Mouse (Mus musculus): ENCODE data around the gene Acox2. TPM values are rescaled to one million over a fixed set of nuclear protein-coding genes. Genes with fewer than 3 reads are reported as not detected.

The Acox2 gene
- total RNA-seq, 1 experiment from 2014 or later = not detected

Other genes with a start within 250 kb of the Acox2 start
- 65.8 and 88.9 TPM in 2 replicates for gene Rpp14, start 179.0 kb downstream of the Acox2 start, total RNA-seq (2017)
- 6.8 and 14.0 TPM in 2 replicates for gene Pxk, start 161.1 kb downstream of the Acox2 start, total RNA-seq (2017)
- 112 and 132 TPM in 2 replicates for gene Pdhb, start 86.3 kb downstream of the Acox2 start, total RNA-seq (2017)
- 7.3 and 7.9 TPM in 2 replicates for gene Kctd6, start 45.2 kb downstream of the Acox2 start, total RNA-seq (2017)
- gene Fam107a, start 58.7 kb upstream of the Acox2 start, total RNA-seq (2017) = not detected in 2 replicates
- gene Oit1, start 119.4 kb upstream of the Acox2 start, total RNA-seq (2017) = not detected in 2 replicates